Mouse (Mus musculus) brain, embryonic 14.5 days (tissue): ENCODE data around the gene Hes3.

Source experiments
- CTCF ChIP-seq: fragments of 200-500 bp; IDR thresholded peaks from 2 replicates; pipeline ENCODE4 v1.5.1; 2012; ENCODE audit warnings: inconsistent platforms, mild to moderate bottlenecking, moderate library complexity, borderline replicate concordance; ENCODE audit not compliant: insufficient read depth, insufficient read length; ENCODE audit errors: extremely low read depth
- POLR2A ChIP-seq: fragments of 200-500 bp; IDR thresholded peaks from 2 replicates; pipeline ENCODE4 v1.6.1; 2012; ENCODE audit warnings: mild to moderate bottlenecking, inconsistent platforms, borderline replicate concordance; ENCODE audit not compliant: poor library complexity, insufficient read depth, insufficient read length, severe bottlenecking; ENCODE audit errors: extremely low read depth

DNA sequence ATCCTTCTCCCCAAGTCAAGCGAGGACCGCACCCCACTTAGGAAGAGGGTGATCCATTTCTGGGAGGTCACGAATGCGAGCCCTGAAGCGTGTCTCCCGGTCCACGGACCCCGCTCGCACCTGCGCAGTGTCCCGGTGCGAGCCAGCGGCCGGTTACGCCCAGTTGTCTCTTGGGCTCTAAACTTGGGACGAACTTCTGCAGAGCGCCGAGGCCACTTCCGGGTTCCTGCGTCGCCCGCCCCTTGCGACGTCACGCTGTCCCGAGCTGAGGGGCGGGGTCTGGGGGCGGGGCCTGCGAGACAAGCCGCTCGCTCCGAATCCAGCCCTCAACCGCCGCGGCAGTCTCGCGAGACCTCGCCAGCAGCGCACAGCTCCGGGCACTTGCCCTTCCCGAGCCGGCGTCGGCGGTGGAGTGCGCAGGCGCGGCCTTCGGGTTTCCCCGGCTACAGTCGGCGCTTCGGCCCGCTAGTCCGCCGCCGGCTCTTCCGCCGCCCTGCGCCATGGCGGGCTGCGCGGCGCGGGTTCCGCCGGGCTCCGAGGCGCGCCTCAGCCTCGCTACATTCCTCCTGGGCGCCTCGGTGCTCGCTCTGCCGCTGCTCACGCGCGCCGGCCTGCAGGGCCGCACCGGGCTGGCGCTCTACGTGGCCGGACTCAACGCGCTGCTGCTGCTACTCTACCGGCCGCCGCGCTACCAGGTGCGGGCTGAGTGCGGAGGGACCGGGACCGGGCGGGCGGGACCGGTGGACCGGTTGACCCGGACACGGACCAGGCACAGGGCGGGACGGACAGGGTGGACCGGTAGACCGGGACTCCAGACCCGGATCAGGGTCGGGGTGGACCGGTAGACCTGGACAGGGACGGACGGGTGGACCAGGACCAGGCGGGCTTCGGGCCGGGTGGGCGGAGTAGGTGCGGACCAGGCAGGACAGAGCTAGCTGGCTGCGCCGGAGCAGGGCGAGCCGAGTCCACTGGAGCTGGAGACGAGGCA lies 5.7 kb upstream of the Hes3 start, which contains the start of gene Icmt:
- TF ChIP-seq POLR2A, result peak; percentile 89
- TF ChIP-seq CTCF, result no peak
